Mouse (Mus musculus) megakaryocyte, embryonic 14.5 days (primary cell): ENCODE data around the gene Olfml1.

Experiments used
- FLI1 ChIP-seq: IDR thresholded peaks from 2 replicates; pipeline ENCODE4 v1.6.1; 2012; ENCODE audit warnings: low read length, inconsistent platforms, mixed read lengths
- GATA1 ChIP-seq: IDR thresholded peaks from 3 replicates; pipeline ENCODE4 v1.6.1; 2012; ENCODE audit warnings: mixed read lengths, low read length, inconsistent platforms, borderline replicate concordance

GRCm38 (mm10) chr7:107607766-107608165 is 40.5 kb downstream of the Olfml1 start:
- TF ChIP-seq GATA1 (no peak), FLI1 (no peak)
